In the genomic region with DNA sequence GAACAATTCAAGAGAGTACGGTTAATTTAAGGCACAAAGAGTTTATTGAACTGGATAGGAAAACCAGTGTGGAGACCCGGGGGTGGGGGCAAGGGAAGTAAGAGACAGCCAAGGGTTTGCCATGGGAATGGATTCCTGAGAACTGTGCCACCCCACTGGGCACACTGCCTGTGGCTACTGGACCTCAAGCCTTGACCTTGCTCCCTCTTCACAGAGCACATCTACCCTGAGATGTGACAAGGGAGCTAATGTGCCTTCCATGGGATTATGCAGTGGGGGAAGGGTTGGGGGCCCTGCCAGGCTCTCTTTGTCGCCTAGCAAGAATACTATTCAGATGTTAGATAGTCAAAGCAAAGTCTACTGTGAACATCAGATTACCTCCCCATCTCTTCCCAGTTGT, we compare ENCODE assay signal across 8 mouse cellular contexts.
DNase-seq lines count a peak whose midpoint lies in the region.

No protein-coding gene starts in this region.

- DNase-seq in cerebellum, postnatal 10 days = peak; percentile 55 to 68
- peak; percentile 36 to 66 for DNase-seq in frontal cortex, postnatal 36 days (ENCODE audit: low spot score in 2 of 2)
- DNase-seq in left cerebral cortex, adult 9 months (ENCODE audit: low spot score in 2 of 2) = peak; percentile 20 to 40
- peak; percentile 25 for DNase-seq in retina, postnatal 7 days (ENCODE audit: low read depth, low spot score)
- no peak for DNase-seq in heart, adult 9 months (ENCODE audit: low spot score in 2 of 2)
- DNase-seq in B cell, adult 2 months = no peak
- no peak for DNase-seq in heart, postnatal 4 days
- no peak for DNase-seq in natural killer cell, adult 2 months (ENCODE audit: low spot score in 2 of 2)

Comparison
In these comparisons a context has a peak if more than half of its experiments do, and no peak if none do; other contexts are left out.
1. DNase-seq: peak in cerebellum, postnatal 10 days (2 of 2), frontal cortex, postnatal 36 days (2 of 2), left cerebral cortex, adult 9 months (2 of 2) and retina, postnatal 7 days (single experiment); none in heart, adult 9 months (0 of 2), B cell, adult 2 months (0 of 2), heart, postnatal 4 days (single experiment) and natural killer cell, adult 2 months (0 of 2).